Mouse (Mus musculus) regulatory T cell (primary cell): ENCODE data around the gene Limd2.

Source experiments
- in situ Hi-C: fragments of 300-600 bp; cut with MboI, MseI; formaldehyde crosslinking; loops from one replicate; pipeline ENCODE4 v1.15.1; 2025; ENCODE audit warnings: high pct_unique_total_duplicates

The Limd2 gene

GRCm38 (mm10) chr11:106173228-106173627 is 12.6 kb upstream of the Limd2 start:
- in situ Hi-C loops = loop anchor here (10.0 kb wide), 1 partner anchor 248 kb away; no protein-coding TSS in a partner anchor

DNA sequence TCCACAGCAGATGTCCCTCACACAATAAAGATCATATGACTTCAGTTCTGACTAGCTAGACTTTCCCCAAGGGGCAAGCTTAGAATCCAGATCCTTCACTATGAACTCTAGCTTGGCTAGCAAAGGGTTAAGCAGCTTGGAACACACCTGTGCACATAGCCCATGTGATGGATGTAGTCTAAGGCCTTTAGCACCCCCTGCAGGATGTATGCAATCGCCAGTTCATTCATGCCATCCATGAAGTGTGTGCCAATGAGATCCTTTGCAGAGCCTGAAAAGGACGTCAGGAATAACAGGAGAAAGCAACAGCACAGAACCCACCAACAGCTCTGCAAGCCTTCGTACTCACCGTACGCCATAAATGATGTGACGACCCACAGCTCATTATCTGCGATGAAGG is 10.1 kb upstream of the Limd2 start:
- in situ Hi-C loops = loop anchor here (10.0 kb wide), 1 partner anchor 246 kb away; no protein-coding TSS in a partner anchor

DNA sequence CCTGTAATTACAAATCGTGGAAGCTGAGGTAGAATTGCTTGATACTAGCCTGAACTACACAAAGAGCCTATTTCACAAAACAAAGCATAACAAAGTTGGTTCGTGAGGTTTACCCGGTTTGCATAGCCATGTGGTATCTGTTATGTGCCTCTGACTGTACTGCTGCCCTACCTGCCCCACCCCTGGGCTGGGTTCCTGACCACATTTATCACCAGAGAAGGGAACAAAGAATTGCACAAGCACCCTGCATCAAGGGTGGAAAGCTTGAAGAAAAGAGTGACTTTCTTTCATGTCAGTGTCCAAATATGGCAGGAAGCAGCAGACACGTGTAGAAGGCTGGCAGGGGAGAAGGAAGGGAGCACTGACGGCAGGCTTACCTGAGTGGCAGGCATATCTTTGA is 6.8 kb upstream of the Limd2 start:
- in situ Hi-C loops = no loop called here

DNA sequence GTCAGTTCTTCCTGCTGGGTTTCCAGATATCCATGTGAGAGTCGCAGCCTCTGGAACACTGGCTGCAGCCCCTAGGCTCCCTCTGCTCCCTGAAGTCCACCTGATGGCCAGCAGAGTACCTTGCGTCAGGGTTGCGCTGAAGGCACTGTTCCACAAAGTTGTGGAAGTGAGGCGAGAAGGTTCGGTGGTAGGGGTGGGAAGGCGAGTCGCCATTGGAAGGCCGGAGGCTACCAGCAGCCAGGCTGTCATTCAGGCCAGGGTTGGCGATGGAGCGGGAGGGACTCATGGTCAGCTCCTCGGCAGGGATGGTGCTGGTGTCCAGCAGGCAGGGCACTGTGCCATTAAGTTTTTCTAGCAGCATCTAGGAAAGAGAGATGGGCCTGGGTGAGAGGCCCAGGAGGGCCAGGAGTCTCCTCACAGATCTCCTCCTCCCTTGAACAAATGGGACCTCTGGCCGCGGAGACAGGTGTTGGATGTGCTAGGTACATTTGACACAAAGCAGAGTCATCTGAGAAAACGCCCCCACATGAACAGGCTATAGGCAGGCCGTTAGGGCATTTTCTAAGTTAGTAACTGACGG is 4.0 kb upstream of the Limd2 start:
- in situ Hi-C loops = no loop called here

GRCm38 (mm10) chr11:106163546-106163945 is 2.9 kb upstream of the Limd2 start:
- in situ Hi-C loops = no loop called here

GRCm38 (mm10) chr11:106162237-106162636 is 1.6 kb upstream of the Limd2 start:
- in situ Hi-C loops = no loop called here

GRCm38 (mm10) chr11:106159921-106160840 is 479 bp downstream of the Limd2 start:
- in situ Hi-C loops = no loop called here

DNA sequence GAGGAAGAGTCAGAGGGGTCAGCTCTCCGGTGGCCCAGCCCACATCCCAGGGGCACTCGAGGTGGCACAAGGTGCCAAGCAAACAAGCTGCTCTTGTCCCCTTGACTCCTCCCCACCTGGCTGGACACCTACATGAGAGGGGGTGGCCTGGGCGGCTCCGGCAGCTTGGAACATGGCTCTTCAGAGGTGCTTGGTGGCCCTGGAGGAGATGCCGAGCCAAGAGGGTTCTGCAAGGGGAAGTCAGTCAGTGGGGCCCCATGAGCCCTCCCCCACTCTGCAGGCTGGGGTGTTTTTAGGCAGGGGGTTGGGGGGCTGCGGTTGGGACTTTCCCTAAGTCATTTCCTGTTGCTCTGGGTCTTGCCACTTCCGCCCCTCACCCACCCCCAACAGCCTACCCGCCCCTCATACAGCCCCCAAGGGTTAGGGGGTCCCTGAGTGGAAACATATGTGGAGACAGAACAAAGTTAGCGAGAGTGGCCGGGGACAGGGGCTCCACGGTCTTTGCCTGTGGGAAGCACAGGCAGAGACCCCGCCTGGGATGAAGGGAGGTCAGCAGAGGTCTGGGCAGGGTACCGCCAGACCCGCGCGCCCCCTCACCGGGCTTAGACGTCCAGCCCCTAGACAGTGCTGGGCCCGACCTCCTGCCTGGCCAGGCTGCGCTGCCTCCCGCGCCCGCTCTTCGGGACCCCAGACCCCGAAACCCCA is 1.3 kb downstream of the Limd2 start:
- in situ Hi-C loops = no loop called here

DNA sequence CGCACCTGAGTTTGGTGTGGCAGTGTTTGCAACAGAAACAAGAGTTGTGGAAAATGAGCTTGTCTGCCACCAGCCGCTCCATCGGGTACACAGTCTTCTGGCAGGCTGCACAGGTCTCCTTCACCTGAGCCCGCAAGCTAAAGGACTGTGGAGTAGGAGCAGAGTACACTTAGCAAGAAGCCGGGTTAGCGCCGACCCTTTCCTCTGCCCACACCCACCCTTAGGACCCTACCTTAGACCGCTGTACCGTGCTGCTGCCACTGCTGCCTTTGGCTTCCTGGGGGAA is 1.8 kb downstream of the Limd2 start:
- in situ Hi-C loops = no loop called here

DNA sequence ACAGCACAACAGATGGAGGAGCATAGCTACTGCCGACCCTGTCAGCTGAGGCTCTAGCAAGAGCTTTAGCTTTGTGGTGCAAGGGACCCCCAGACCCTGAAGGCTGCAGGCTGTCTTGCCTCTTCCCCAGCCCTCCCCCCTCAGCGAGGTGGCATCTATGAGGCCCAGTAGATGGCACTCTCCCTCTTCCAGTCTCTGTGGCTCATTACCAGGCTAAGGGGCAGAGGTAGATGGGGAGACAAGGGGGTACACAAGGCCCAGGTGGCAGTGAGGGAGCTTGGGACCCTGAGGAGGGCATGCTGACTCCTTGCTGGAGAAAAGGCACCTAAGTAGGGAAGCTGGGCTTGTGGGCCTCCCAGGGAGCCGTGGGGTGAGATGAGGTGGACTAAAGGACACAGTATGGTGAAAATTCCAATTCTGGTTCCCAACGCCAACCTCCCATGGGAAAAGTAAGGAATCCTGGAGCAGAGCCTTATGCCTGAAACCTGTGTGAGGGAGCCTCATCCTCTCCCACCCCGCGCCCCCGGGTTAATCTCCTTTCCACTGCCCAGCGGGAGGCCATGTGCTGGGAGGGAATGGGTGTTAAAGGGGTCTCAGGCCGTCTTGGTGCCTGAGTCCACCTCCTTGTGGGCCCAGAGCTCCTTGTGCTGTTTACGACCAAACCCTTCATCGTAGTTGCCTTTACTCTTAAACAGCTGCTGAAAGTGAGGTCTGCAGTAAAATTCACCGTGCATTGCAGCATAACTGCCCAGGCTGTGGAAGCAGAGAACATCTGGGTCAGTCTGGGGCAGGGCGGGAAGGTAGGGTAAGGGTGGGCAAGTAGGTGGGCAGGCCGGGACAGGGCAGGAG is 2.4 kb downstream of the Limd2 start:
- in situ Hi-C loops = no loop called here

DNA sequence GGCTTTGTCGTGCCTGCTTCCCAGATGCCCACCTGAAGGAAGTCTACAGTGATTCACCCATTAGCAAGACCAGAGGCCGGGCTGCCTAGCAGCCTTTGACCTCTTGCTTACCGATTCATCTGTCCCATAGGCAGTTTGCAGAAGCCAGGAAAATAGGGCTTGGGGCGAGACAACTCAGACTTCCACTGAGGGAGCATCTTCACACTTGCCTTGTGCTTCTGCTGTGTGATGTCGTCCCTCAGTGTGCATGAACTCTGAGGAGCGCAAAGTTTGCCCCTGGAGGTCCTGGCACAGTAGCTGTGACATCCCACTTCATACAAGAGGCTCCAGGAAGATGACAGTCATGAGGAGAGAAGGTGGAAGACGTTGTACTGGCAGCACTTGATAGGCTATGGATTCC is 3.5 kb downstream of the Limd2 start:
- in situ Hi-C loops = no loop called here

GRCm38 (mm10) chr11:106156257-106156656 is 4.4 kb downstream of the Limd2 start:
- in situ Hi-C loops = no loop called here

DNA sequence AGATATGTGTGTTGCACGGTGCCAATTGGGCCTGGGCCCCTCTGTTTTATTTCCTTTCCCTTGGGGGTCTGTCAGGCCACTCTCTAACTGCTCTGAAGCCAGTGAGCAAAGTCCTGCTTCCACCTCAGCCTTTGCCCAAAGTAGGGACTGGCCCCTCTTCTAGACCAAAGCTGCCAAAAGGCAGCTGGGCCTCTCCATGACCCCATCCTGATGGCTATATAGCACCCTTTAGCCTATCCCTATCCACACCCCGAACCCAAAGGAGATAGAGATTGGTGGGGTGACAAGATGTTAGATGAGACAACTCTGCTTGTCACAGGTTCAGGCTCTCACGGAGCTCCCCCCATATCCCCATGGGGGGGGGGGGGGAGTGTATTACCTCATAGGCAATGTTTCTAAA is 4.9 kb downstream of the Limd2 start:
- in situ Hi-C loops = no loop called here

- in situ Hi-C loops = no loop called here
Measured at GRCm38 (mm10) chr11:106154770-106155169, 5.9 kb downstream of the Limd2 start.

GRCm38 (mm10) chr11:106154091-106154490 is 6.6 kb downstream of the Limd2 start:
- in situ Hi-C loops = no loop called here

DNA sequence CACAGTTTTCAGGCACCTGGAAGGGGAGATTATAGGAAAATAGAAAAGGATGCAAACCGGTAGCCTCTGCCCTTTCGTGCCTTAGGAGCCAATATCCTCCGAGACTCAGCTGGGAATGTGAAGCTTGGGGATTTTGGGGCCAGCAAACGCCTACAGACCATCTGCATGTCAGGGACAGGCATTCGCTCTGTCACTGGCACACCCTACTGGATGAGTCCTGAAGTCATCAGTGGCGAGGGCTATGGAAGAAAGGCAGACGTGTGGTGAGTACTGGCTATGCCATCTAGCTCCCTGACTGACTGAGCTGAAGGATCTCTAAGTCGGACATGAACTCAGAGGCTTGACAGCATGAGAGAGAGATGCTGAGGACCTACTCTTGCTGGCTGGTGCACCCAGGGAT is 8.5 kb downstream of the Limd2 start:
- in situ Hi-C loops = no loop called here

- in situ Hi-C loops = no loop called here
Measured at GRCm38 (mm10) chr11:106151219-106151618, 9.4 kb downstream of the Limd2 start.

DNA sequence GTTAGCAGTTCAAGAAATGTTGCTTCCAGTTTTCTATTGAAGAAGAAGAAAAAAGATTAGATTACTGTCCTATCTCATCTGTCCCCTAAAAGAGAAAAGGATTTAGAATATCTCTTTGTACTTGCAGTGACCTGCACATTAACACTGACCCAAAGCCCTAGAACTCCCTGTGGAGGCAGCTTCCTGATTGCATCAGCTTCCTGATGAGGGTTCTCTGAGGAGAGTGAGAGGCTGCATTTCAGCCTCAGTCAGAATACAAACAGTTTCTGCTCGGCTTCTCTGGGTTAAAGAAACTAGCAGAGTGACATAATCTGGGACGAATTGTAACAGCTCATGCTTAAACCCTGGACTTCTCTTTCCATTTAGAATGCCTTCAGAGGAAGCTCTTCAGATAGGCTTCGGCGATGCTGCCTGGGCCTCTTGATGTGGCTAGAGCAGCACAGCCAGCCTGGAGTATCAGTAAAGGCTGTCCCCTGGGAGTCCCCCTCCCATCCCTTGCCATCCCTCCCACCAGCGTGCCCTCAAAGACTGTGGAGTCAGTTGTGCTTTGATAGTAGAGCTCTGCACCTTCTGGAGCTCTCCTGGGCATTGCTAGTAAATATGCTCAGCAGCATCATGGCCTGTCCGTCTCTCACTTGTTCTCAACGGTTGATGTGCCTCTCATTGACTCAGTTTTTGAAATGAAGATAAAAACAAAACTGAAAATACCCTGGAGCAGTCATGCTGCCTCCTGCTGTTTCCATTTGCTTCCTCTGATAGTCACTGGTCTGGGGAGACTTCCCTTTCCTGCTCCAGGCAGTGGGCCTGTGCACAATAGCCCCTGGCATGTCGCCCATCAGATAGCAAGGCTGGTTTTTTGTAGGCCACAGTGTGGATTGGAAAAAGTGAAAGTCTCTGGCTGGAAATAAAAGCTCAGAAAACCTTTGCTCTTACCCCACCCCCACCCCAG is 25.8 kb downstream of the Limd2 start:
- in situ Hi-C loops = no loop called here

DNA sequence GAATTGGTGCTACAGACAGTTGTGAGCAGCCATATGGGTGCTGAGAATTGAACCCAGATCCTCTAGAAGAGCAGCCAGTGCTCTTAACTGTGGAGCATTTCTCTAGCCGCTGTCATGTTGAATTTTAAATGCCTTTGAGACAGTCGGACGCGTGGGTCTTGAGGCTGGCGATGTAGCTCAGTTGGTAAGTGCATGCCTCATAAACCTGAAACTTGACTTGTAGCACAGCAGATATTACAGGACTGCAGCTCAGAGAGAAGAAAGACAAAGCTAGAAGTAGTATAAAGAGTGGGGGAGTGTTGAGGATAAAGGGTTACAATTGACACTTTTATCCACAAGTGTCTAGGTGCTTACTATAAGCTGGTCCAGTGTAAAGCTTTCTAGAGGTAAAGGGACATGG is 28.1 kb downstream of the Limd2 start:
- in situ Hi-C loops = no loop called here

DNA sequence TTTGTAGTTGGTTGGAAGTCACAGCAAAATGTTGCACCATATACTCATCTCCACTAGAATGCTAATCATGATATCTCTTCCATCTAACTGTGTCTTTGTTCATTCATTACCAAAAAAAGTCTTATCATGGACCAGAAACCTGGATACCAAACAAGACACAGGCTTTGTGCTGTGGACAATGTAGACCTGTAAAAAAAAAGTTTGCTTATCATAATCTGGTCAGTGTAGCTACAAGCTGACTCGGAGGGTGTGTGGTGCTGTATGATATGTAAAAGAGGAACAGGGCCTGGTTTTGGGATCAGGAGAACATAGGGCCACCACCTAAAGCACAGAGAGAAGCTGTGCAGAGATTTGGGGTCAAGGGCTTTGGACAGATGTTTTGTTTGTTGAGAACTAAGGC is 31.2 kb downstream of the Limd2 start:
- in situ Hi-C loops = no loop called here
